Mouse (Mus musculus) mesoderm, embryonic 11.5 days (tissue): Measurements from ENCODE around the gene Gp1ba.

Source experiments
- DNase-seq: peaks from one replicate; pipeline ENCODE4 v3.0.0-alpha.2; 2012; ENCODE audit warnings: low read depth, low spot score

Gp1ba gene

DNA sequence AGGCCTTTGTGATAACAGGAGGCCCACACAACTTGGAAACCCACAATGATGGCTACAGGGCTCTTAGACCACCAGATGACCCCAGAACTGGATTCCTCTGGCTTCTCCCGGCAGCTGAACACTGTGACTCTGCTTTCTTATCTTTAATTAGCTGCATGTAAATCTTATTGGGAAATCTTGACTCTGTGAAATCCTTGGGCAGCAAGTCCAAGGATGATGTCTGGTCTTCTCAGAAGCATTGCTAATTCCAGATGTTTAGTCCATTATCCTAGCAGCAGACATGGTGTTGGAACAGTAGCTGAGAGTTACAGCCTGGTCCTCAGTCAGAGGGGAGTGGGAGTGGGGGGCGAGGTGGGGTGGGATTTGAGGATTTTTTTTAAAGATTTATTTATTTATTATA is 10.5 kb upstream of the Gp1ba start:
- no peak for DNase-seq

DNA sequence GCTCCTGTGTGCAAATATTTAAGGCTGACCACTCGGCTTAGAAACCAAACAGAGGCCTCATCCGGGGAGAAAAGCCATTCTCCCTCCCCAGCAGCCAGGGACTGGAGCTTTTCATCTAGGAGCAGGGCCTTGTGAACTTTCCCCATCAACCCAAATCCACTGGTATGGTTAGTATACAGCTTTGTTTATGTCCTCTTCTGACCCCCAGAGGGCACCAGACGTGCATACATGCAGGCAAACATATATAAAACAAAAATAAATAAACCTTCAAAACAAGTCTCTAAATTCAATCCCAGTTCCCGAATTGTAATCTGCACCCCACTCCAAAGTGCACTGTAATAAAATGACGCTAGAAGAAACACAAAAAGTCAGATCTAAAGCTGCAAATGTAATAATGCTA is 9.4 kb upstream of the Gp1ba start:
- DNase-seq = no peak

DNA sequence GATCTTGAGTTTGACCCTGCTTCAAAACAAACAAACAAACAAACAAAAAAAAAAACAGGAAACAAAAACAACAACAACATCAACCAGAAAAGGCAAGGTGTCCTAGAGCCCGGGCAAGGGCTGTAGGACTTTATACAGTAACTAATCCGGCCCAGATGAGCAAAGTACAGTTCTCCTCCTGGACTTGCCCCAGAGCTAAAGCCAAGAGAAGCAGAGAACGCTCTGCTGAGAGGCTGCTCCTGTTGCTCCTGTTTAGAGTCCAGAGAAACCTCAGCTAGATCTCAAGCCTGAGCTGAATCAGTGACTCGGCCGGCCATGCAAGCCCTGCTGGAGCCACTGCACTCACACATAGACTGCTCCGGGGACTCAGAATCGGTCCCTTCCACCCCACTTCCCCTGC is 8.8 kb upstream of the Gp1ba start:
- no peak for DNase-seq

DNA sequence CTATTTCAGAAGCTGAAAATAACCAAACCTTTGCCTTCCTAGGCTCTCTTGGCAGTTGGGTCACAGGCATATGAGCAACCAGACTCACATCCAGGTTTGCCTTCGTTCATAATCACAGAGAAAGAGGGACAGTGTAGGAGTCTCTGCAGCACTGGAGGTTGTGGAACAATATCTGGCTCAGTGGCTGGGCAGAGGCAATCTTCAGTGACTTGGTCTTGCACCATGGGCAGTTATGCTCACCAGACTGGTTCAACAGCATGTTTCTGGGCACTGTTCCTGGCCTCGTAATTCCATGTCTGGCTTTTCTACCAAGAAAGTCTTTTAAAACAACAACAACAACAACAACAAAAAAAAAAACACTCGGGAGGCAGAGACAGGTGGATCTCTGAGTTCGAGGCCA is 3.3 kb upstream of the Gp1ba start:
- DNase-seq = no peak

DNA sequence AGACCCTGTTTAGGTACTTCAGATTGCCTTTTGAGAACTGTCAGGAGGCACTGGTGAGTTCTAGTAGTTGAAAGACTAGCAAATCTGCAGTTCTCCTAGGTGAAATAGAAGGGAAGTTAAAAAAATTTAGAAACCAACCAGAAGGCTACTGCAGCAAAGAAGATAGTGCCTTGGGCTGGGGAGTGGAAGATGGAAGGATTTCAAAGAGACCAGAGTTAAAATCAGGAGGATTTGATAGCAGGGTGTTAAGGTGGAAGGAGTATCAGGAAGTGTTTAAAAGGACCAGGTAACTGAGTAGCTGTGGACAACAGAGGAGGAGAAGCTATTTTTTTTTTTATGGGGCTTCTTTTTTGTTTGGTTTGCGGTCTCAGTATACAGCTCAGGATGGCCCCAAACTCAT is 1.2 kb upstream of the Gp1ba start:
- no peak for DNase-seq

DNA sequence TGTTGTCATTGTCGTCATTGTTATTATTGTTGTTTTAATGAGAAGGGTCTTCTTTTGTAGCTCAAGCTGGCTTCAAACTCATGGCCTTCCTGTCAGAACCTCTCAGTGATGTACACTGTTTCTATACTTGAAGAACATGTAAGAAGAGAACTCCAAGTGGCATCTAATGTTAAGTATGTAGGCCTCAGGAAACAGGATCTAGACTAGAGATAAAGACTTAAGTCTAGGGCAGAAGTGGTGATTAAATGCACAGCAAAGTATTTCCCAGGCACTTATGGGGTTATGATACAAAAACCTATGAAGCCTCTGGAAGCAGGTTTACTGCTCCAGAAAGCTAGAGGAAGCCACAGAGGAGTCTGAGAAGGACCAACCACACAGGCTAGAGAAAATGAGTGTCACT is 629 bp upstream of the Gp1ba start:
- no peak for DNase-seq

DNA sequence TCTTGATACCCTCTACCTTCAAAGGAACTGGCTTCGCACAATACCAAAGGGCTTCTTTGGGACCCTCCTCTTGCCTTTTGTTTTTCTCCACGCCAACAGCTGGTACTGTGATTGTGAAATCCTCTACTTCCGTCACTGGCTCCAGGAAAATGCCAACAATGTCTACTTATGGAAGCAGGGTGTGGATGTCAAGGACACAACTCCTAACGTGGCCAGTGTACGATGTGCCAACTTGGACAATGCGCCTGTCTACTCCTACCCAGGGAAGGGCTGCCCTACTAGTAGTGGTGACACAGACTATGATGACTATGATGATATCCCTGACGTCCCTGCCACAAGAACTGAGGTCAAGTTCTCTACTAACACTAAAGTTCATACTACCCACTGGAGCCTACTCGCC is 1.1 kb downstream of the Gp1ba start:
- DNase-seq = no peak

DNA sequence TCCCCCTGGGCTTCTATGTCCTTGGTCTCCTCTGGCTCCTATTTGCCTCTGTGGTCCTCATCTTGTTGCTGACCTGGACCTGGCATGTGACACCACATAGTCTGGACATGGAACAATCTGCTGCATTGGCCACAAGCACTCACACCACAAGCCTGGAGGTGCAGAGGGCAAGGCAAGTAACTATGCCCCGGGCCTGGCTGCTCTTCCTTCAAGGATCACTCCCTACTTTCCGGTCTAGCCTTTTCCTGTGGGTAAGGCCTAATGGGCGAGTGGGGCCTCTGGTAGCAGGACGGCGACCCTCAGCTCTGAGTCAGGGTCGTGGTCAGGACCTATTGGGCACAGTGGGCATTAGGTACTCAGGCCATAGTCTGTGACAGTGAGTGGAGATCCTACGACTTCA is 2.3 kb downstream of the Gp1ba start:
- DNase-seq = no peak

DNA sequence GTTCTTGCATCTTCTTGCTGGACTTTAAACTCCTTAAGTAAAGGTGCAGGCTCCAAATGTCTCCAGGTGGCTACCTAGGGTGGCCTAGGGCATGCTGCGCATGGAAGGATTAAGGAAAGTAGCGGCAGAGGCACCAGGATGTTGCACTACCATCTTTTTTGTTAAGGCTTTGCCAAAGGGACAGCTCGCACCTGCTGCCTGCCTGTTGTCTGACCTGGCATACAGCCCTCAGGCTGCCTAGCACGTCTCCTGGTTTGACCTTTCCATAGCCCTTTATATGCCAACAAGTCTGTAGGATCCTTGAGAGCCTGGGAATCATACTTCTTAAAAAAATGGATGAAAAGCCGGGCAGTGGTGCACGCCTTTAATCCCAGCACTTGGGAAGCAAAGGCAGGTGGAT is 4.1 kb downstream of the Gp1ba start:
- no peak for DNase-seq

DNA sequence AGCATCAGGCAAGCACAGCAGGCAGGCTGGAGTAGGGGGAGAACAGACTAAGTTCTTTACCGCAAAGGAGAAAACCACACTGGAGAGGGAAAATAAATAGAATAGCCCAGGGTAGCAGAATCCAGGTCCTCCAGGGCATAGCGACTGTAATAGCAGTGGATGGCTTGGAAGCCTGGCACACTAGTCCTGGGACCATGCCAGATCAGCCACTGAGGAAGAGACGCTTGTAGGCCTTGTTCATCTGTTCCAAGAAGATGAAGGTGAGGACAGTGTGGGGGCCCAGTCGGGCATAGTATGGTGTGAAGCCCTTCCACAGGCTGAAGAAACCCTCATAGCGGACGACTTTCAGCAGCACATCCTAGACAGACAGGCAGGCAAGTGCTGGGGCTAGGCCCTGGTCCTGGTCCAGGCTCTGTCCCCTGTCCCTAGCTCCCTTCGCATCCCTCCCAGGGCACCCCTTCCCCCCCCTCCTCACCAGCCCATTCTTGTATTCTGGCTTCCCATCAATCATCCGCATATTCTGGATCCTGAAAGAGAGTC is 5.7 kb downstream of the Gp1ba start:
- DNase-seq = no peak

DNA sequence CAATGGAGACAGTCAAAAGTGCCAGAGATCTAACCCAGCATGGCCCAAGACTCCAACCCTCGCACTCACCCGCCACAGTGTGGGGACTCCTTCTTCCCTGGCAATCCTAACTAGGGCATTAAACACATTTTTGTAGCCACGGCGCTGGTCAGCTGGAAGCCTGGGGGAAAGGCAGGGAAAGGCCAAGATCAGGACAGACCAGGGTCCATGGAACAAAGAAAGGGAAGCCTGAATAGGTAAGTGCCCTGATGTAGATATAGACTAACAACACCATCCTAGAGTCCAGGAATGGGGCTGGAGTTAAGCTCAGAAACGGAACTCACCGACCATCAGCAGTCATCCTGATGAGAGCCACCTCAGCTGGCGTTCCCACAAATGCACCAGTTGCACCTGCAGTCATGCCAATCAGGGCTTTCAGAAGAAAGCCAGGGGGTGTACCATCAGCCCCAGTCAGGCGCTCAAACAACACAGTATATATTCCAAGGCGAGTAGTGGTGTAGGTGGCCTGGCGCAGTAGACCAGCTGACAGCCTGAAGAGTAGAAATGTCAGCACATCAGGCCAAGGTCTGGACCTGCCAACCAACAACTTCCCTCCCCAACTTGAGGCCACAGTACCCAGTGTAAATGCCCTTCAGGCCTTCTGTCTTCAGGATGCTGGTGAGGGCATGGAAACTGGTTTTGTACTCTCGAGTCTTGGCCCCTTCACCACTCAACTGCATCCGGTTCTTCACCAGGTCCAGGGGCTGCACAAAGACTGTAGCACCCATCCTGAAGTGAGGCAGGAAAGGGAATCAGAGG is 6.7 kb downstream of the Gp1ba start:
- no peak for DNase-seq

DNA sequence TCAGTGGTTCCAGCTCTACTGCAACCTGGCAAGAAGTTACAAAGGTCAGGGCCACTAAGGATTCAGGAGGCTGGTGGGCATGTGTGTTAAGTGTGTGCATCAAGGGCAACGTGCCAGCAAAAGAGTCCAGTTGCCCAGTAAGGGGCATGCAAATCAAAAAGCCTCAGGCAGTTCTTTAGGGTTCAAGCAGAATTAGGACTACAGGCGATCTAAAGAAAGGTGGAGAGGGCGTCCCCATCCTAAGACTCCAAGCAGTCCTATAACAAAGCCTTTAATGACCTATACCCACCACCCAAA is 7.3 kb downstream of the Gp1ba start:
- DNase-seq = no peak

DNA sequence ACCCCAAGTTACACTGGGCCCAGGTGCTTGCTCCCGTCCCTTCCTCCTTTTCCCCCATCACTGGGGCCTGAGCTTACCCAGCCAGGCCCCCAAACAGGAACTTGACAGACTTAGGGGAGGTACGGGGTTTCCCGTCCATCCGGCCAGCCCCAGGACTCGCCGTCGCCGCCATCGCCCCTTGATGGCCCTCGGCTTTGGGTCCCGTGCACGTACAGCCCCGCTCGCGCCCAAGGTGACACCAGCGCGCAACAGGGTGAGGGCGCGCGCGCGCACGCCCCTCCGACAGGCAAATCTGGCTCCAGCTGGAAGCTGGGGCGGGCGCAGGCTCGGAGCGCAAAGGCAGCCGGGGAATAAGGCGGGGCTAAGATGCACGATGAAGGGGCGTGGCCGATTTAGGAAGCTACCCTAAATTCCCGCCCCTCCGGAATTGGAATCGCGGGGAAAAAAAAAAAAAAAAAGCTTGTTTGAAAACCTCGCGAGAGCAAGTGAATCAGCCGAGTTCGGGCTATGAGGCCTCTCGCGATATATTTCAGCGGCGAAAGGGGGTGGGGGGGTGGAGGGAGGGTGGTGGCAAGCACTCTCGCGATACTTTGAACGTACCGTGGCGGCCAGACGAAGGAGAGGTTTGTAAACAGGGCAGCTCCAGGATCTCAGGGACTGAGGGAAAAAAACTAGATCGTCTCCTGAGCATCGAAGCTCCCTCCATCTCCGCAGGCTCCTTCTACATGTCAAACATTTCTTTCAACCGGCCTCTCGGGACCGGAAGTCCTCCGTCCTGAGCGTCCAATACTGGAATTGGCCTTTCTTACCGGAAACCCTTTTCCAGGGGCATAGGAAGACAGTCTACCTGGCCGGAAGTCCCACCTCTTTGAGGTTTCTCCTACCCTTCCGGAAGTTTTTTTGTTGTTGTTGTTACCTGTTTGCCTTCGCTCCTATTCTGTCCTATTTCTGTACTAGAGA is 8.0 kb downstream of the Gp1ba start, which contains the start of the genes Rnf167 and Slc25a11:
Gene Rnf167, plus strand, starts transcription at position 545 of the 960 bp plus-strand sequence.
Gene Slc25a11, minus strand, starts transcription at position 789 of the 960 bp plus-strand sequence.
- peak; percentile 99 for DNase-seq

DNA sequence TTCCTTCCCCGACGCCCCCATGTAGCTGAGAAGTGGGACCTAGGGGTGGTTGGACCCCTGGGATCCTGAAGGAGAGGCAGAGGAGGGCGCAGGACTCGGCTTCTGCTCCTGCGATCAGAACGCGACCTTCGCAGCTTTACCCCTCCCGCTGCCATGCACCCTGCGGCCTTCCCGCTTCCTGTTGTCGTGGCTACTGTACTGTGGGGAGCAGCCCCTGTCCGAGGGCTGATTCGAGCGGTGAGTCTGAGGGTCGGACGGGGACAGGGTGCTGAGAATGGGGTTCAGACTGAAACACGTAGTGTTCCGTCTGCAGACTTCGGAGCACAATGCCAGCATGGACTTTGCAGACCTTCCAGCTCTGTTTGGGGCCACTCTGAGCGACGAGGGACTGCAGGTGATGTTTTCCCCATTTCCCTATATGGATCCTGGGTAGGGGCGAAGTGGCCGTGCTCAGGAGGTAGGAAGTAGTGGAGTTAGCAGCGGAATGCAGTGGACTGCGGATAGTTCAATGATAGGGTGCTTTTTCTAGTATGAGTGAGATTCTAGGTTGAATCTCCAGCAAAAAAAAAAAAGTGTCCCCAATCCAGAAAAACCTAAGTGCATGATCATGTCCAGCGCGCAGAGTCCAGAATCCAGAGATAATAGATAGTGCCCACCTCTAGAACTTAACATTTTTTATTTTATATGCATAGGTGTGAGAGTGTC is 8.9 kb downstream of the Gp1ba start:
- no peak for DNase-seq

DNA sequence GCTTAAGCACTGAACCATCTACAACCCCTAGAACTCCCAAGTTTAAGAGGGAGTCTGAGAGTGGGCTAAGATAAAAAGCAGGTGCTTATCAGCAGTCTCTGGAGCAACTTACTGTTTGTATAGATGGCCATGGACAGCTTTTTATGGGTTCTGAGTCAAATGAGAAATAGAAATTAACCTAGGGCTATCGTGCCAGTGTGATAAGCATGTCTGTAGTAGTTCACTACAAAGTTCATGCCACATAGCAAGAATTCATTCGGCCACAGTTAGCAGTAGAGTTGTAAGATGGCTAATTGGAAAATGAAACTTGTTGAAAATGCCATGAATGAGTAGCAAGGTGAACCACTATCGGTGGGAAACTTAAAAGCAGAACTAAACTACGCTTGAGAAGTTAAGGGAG is 9.6 kb downstream of the Gp1ba start:
- no peak for DNase-seq

DNA sequence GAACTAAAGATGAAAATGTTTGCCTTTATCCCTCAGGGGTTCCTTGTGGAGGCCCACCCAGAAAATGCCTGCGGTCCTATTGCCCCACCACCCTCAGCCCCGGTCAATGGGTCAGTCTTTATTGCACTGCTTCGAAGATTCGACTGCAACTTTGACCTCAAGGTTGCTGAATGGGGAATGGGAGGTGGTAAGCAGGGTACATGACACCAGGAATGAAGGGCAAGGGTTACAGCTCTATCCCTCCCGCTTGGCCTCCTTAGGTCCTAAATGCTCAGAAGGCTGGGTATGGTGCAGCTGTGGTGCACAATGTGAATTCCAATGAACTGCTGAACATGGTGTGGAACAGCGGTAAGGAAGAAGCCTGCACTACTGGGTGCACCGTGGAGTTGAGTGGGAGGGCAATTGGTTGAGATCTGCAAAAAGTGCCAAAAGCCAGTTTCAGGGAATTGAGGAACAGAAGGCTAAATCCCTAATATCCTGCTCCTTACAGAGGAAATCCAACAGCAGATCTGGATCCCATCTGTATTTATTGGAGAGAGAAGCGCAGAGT is 10.3 kb downstream of the Gp1ba start:
- DNase-seq = no peak

DNA sequence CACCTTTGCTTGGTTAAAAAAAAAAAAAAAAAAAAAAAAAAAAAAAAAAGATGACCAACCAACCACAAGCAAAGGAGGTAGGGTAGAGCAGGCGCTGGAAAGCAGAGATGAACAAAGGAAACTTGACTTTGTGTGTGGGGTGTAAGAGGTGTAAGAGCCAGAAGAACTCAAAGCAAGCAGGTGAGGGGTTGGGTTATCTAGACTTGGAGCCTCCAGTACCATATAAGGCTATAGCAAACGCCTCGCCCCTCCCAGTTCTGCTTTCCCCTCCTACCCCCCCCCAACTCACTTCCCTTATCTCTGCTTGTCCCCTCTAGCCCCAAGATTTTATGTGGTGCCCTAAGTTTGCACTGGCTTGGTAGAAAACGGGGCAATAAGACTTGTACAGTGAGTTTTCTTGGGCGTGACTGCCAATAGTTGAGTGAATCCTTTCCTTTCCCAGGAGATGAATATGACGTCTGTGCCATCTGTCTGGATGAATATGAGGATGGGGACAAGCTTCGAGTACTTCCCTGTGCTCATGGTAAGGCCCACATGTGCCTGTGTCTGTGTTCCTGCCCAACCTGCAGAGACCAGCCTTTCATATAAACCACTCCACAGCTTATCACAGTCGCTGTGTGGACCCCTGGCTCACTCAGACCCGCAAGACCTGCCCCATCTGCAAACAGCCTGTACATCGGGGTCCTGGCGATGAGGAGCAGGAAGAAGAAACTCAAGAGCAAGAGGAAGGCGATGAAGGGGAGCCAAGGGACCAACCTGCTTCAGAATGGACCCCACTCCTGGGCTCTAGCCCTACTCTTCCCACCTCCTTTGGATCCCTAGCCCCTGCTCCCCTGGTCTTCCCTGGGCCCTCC is 11.6 kb downstream of the Gp1ba start:
- no peak for DNase-seq

DNA sequence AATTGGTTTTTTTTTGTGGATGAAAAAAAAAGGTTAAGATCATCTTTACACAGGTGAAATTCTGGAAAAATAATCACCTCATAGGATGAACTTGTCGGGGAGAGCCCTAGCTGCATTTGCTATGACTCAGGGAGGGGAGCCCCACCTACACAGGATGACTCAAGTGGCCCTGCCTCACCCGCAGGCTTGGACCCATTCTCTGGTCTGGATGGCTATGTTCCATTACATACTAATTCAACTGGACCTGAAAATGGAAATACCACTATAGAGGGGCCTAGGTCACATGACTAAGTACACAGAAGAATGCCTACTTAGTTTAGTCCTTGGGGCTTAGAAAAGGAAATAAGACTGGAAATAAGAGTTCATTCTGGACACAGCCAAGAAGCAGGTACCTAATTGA is 12.5 kb downstream of the Gp1ba start:
- no peak for DNase-seq

DNA sequence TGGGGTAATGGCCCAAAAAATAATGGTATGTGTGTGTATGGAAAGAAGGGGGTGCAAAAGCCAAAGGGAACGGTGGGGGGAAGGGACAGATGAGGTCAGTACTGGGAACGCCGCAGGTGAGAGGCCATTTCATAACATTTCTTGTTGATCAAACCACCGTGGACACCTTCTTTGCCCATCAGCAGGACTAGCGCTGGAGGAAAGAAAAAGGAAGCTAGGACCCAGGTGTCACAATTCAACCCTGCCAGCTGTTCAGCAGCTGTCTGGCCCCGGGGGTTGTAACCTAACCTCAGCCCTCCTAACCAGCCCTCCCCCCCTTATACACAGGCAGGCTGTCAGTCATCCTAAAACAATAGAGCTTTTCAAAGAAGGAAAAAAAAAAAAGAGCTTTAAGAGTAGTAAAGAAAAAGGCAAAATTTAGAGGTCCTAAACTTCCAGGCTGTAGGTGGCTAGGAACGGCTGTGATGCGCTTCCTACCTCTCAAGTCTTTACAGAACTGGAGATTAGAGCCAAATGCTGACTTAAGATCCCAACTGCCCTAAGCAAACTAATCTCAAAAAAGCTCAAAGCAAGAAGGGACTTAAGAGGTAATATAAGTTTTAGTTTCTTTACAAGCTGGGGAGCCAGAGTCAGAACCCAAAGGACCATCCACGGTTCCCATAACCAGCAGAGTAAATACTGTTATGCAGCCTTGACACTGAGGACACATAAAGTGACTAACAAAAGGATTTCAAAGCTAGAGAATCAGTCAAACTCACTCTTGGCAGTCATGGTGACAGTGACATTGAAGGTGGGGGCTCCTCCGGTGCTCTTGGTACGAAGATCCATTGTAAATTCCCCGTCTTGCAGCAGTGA is 13.3 kb downstream of the Gp1ba start:
- DNase-seq = peak; percentile 39

DNA sequence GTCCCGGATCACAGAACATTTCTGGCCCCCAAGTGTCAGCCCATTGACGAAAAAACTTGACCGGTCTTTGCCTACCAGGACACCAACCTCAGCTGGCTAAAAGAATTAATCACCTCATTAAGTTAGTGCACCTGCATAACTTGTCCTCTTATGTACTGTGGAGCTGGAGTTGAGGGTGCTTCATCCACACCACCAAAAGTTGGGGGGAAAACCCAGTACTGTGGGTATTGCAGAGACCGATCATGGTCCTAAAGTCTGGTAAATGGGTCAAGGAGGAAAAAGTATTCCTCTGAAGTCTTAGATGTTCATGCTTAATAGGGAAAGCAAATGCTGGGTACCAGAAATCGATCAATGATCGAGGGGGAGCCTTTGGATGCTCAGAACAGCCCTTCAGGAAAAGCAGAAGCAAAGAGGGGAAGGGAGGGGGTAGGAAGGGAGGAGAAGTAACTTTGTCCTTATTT is 14.0 kb downstream of the Gp1ba start:
- DNase-seq = no peak
